Mouse (Mus musculus) erythroblast, adult 5-6 weeks (primary cell): Measurements from ENCODE around the gene Map3k7cl. TPM values are rescaled to one million over a fixed set of nuclear protein-coding genes. Genes with fewer than 3 reads are reported as not detected.

ENCODE experiments used
- ATAC-seq: replicated peaks from 2 replicates; pipeline ENCODE4 v1.8.0; 2016; ENCODE audit warnings: moderate number of reproducible peaks, mild to moderate bottlenecking, moderate TSS enrichment, inconsistent platforms; ENCODE audit not compliant: poor library complexity, low FRiP score, severe bottlenecking
- total RNA-seq, 2 experiments: library from RNA; stranded (forward) in 1 of 2; stranded (reverse) in 1 of 2; fragments of 150-400 nt in 1 of 2; fragments of 200-764, 138-1000 nt in 1 of 2; gene quantifications; 2 replicates each; pipeline versions ENCODE4 v1.2.3 to v1.2.4; 2015 to 2017; ENCODE audit warnings: low replicate concordance in 2 of 2

Map3k7cl gene
- not detected in 2 replicates for total RNA-seq (2015; ENCODE audit: low replicate concordance)
- not detected in 2 replicates for total RNA-seq (2017; ENCODE audit: low replicate concordance)

- ATAC-seq: no peak
Measured at GRCm38 (mm10) chr16:87552907-87553691, at the start of gene Map3k7cl. Gene Map3k7cl, plus strand, starts transcription at chr16:87553330.

GRCm38 (mm10) chr16:87511706-87512105 lies 41.4 kb upstream of the Map3k7cl start:
- no peak for ATAC-seq

- no peak for ATAC-seq
Measured at GRCm38 (mm10) chr16:87512331-87512730, 40.8 kb upstream of the Map3k7cl start.

- no peak for ATAC-seq
Measured at GRCm38 (mm10) chr16:87524228-87524627, 28.9 kb upstream of the Map3k7cl start.

GRCm38 (mm10) chr16:87527553-87528249 lies 25.4 kb upstream of the Map3k7cl start:
- no peak for ATAC-seq

GRCm38 (mm10) chr16:87528755-87529154 lies 24.4 kb upstream of the Map3k7cl start:
- ATAC-seq: no peak

GRCm38 (mm10) chr16:87548348-87548747 lies 4.8 kb upstream of the Map3k7cl start:
- no peak for ATAC-seq

GRCm38 (mm10) chr16:87556320-87556719 lies 3.2 kb downstream of the Map3k7cl start:
- no peak for ATAC-seq

- ATAC-seq: no peak
Measured at GRCm38 (mm10) chr16:87561501-87561900, 8.4 kb downstream of the Map3k7cl start.

GRCm38 (mm10) chr16:87563524-87563923 lies 10.4 kb downstream of the Map3k7cl start:
- no peak for ATAC-seq

GRCm38 (mm10) chr16:87564564-87564963 lies 11.4 kb downstream of the Map3k7cl start:
- ATAC-seq: no peak

GRCm38 (mm10) chr16:87567572-87567971 lies 14.4 kb downstream of the Map3k7cl start:
- ATAC-seq: no peak

GRCm38 (mm10) chr16:87568241-87568640 lies 15.1 kb downstream of the Map3k7cl start:
- ATAC-seq: no peak

GRCm38 (mm10) chr16:87569576-87570105 lies 16.5 kb downstream of the Map3k7cl start:
- no peak for ATAC-seq

GRCm38 (mm10) chr16:87570334-87570733 lies 17.2 kb downstream of the Map3k7cl start:
- ATAC-seq: no peak

- ATAC-seq: no peak
Measured at GRCm38 (mm10) chr16:87573409-87573808, 20.3 kb downstream of the Map3k7cl start.

- ATAC-seq: no peak
Measured at GRCm38 (mm10) chr16:87574160-87574559, 21.0 kb downstream of the Map3k7cl start.

GRCm38 (mm10) chr16:87575600-87575999 lies 22.5 kb downstream of the Map3k7cl start:
- no peak for ATAC-seq

GRCm38 (mm10) chr16:87578881-87579280 lies 25.8 kb downstream of the Map3k7cl start:
- ATAC-seq: no peak

GRCm38 (mm10) chr16:87579462-87579861 lies 26.3 kb downstream of the Map3k7cl start:
- ATAC-seq: no peak

GRCm38 (mm10) chr16:87582776-87583175 lies 29.6 kb downstream of the Map3k7cl start:
- no peak for ATAC-seq
